Mouse (Mus musculus) CD4-positive, CD25-positive, alpha-beta regulatory T cell, adult 4 months (primary cell): ENCODE data around the gene Castor1. TPM values are rescaled to one million over a fixed set of nuclear protein-coding genes. Genes with fewer than 3 reads are reported as not detected.
"Not testable (repeated sequence)": the region's sequence is repeated elsewhere in the genome, so short reads cannot be mapped to it uniquely, and the experiment has no call there.

Source experiments
- ATAC-seq: one replicate; pipeline ENCODE4 v1.8.0; 2017
- polyA plus RNA-seq, 2 experiments: library from polyadenylated mRNA; unstranded; fragments of 100-300 nt; shearing (Covaris generic); gene quantifications; one replicate each; pipeline ENCODE4 v1.2.1; 2017

Castor1 gene
- 10 to 100 TPM; 32.3 to 51.9 TPM for polyA plus RNA-seq

GRCm38 (mm10) chr11:4217914-4218629, at the start of gene Castor1:
Gene Castor1 (plus strand): TSS chr11:4218225.
- peak; percentile 92 for ATAC-seq

GRCm38 (mm10) chr11:4174586-4174985, 43.4 kb upstream of the Castor1 start:
- no peak for ATAC-seq

- ATAC-seq, result no peak
Observed at GRCm38 (mm10) chr11:4177716-4178115, 40.3 kb upstream of the Castor1 start.

- ATAC-seq, result no peak
Observed at GRCm38 (mm10) chr11:4182061-4182460, 36.0 kb upstream of the Castor1 start.

GRCm38 (mm10) chr11:4183511-4183910, 34.5 kb upstream of the Castor1 start:
- no peak for ATAC-seq

GRCm38 (mm10) chr11:4184251-4184952, 33.6 kb upstream of the Castor1 start:
- ATAC-seq, result no peak

- not testable (repeated sequence) for ATAC-seq
Observed at GRCm38 (mm10) chr11:4185480-4185879, 32.5 kb upstream of the Castor1 start.

- peak; percentile 99 for ATAC-seq
Observed at GRCm38 (mm10) chr11:4186486-4187317, 31.3 kb upstream of the Castor1 start, which contains the start of gene Tbc1d10a. Gene Tbc1d10a (plus strand): TSS chr11:4186789.

GRCm38 (mm10) chr11:4187318-4187700, 30.7 kb upstream of the Castor1 start:
- no peak for ATAC-seq

GRCm38 (mm10) chr11:4189182-4189581, 28.8 kb upstream of the Castor1 start:
- no peak for ATAC-seq

GRCm38 (mm10) chr11:4190677-4191076, 27.3 kb upstream of the Castor1 start:
- no peak for ATAC-seq

- ATAC-seq, result no peak
Observed at GRCm38 (mm10) chr11:4192757-4193156, 25.3 kb upstream of the Castor1 start.

GRCm38 (mm10) chr11:4193420-4193819, 24.6 kb upstream of the Castor1 start:
- ATAC-seq, result no peak

- peak; percentile 86 for ATAC-seq
Observed at GRCm38 (mm10) chr11:4195597-4196031, 22.4 kb upstream of the Castor1 start.

GRCm38 (mm10) chr11:4196636-4197035, 21.4 kb upstream of the Castor1 start:
- ATAC-seq, result no peak

GRCm38 (mm10) chr11:4197691-4198090, 20.3 kb upstream of the Castor1 start:
- no peak for ATAC-seq

GRCm38 (mm10) chr11:4201981-4202700, 15.9 kb upstream of the Castor1 start:
- no peak for ATAC-seq

GRCm38 (mm10) chr11:4202995-4203704, 14.9 kb upstream of the Castor1 start:
- peak; percentile 69 for ATAC-seq

GRCm38 (mm10) chr11:4203705-4204074, 14.3 kb upstream of the Castor1 start:
- ATAC-seq, result peak; percentile 56

GRCm38 (mm10) chr11:4205097-4205655, 12.8 kb upstream of the Castor1 start:
- no peak for ATAC-seq

GRCm38 (mm10) chr11:4205951-4206350, 12.1 kb upstream of the Castor1 start:
- ATAC-seq, result peak; percentile 10
